Mouse (Mus musculus) liver, embryonic 12.5 days (tissue): ENCODE measurements at regions not wholly inside any gene's neighbourhood (a gene's known extent, or its start where the extent isn't known, plus 50 kb on each side); places are given as distances from the start of the nearest gene placed in this dataset.
A peak's percentile ranks its signal among the peaks of the same experiment; 100 is the strongest.

Experiments
- ATAC-seq: fragments of 200-750 bp; cut with Nextera tagmentation; 2 replicates; pipeline ENCODE4 v1.8.0; 2017; ENCODE audit warnings: moderate number of reproducible peaks, mild to moderate bottlenecking, moderate library complexity
- H3K27ac ChIP-seq: fragments of 300-500 bp; sonication (generic); 2 replicates; pipeline ENCODE4 v1.5.1; 2016; ENCODE audit warnings: mild to moderate bottlenecking
- H3K27me3 ChIP-seq: fragments of 300-500 bp; sonication (generic); replicated peaks from 2 replicates; pipeline ENCODE4 v1.6.1; 2016; ENCODE audit warnings: mild to moderate bottlenecking, moderate library complexity
- H3K36me3 ChIP-seq: fragments of 300-500 bp; sonication (generic); 2 replicates; pipeline ENCODE4 v1.6.1; 2016; ENCODE audit warnings: mild to moderate bottlenecking, moderate library complexity
- H3K4me1 ChIP-seq: fragments of 300-500 bp; sonication (generic); 2 replicates; pipeline ENCODE4 v1.6.1; 2016
- H3K4me2 ChIP-seq: fragments of 300-500 bp; sonication (generic); 2 replicates; pipeline ENCODE4 v1.6.1; 2016; ENCODE audit warnings: mild to moderate bottlenecking, moderate library complexity
- H3K4me3 ChIP-seq: fragments of 300-500 bp; sonication (generic); 2 replicates; pipeline ENCODE4 v1.5.1; 2016; ENCODE audit warnings: mild to moderate bottlenecking, moderate library complexity
- H3K9ac ChIP-seq: fragments of 300-500 bp; sonication (generic); 2 replicates; pipeline ENCODE4 v1.6.1; 2016; ENCODE audit warnings: mild to moderate bottlenecking, moderate library complexity
- H3K9me3 ChIP-seq: fragments of 300-500 bp; sonication (generic); replicated peaks from 2 replicates; pipeline ENCODE4 v1.6.1; 2016; ENCODE audit warnings: mild to moderate bottlenecking, moderate library complexity
- WGBS: fragments of 180-500 bp; shearing (Covaris S2); methylation state at CpG from one replicate; pipeline ENCODE4 v1.1.7; 2016; ENCODE audit not compliant: insufficient replicate concordance; 5-methylcytosine and 5-hydroxymethylcytosine counted together

GRCm38 (mm10) chr3:17772886-17773285, 175.3 kb upstream of the Cypt12 start:
- H3K36me3 ChIP-seq, result no peaks in the 10 kb centered on the region
- no peaks in the 10 kb centered on the region for H3K27me3 ChIP-seq
- no peak overlapping the region for H3K4me2 ChIP-seq
- no peak overlapping the region for H3K9ac ChIP-seq
- H3K4me1 ChIP-seq, result no peaks in the 10 kb centered on the region
- 86% methylated on average over 1 of the region's 1 CpGs for WGBS
- H3K4me3 ChIP-seq, result no peak overlapping the region
- no peak for ATAC-seq
- no peaks in the 10 kb centered on the region for H3K9me3 ChIP-seq
- no peak overlapping the region for H3K27ac ChIP-seq

GRCm38 (mm10) chr3:17779152-17779551, 169.1 kb upstream of the Cypt12 start:
- no peak overlapping the region for H3K27ac ChIP-seq
- H3K27me3 ChIP-seq, result peaks cover 5% of the 10 kb centered on the region; the same call in 1 of the 2 replicates
- H3K4me2 ChIP-seq, result no peak overlapping the region
- H3K4me3 ChIP-seq, result no peak overlapping the region
- H3K36me3 ChIP-seq, result no peaks in the 10 kb centered on the region
- H3K9me3 ChIP-seq, result no peaks in the 10 kb centered on the region
- no peak for ATAC-seq
- H3K9ac ChIP-seq, result no peak overlapping the region
- 61% methylated on average over 3 of the region's 3 CpGs for WGBS
- no peaks in the 10 kb centered on the region for H3K4me1 ChIP-seq

DNA sequence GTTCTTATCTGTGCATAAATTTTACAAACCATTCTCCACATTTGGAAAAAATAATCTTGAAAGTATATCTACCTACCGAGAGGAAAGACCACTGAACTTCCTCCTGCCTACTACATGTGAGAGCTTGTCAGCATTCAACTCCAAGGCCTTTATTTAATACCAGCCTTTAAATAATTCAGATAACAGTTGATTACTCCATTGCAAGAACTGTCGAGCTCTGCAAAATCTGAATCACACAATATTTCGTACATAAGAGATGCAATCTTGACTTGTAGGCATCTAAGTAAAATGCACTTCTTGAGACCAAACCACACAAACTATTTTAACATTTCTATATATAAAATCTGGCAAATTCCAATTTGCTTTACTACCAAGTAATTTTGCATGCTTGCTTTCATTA, 164.1 kb upstream of the Cypt12 start:
- 56% methylated on average over 3 of the region's 3 CpGs for WGBS
- ATAC-seq, result no peak
- Histone ChIP-seq H3K4me2 (no peak overlapping the region), H3K27ac (no peak overlapping the region), H3K4me3 (no peak overlapping the region), H3K9me3 (no peaks in the 10 kb centered on the region), H3K27me3 (peaks cover 47% of the 10 kb centered on the region), H3K9ac (no peak overlapping the region), H3K4me1 (peaks cover 11% of the 10 kb centered on the region), H3K36me3 (no peaks in the 10 kb centered on the region)

- ATAC-seq, result no peak
- Histone ChIP-seq H3K4me2 (no peak overlapping the region), H3K36me3 (no peaks in the 10 kb centered on the region), H3K27me3 (peaks cover 52% of the 10 kb centered on the region), H3K27ac (no peak overlapping the region), H3K4me1 (peaks cover 11% of the 10 kb centered on the region), H3K4me3 (no peak overlapping the region), H3K9ac (no peak overlapping the region), H3K9me3 (no peaks in the 10 kb centered on the region)
- 37% methylated on average over 3 of the region's 3 CpGs for WGBS
These were observed 163.6 kb upstream of the Cypt12 start for GRCm38 (mm10) chr3:17784587-17784986.

DNA sequence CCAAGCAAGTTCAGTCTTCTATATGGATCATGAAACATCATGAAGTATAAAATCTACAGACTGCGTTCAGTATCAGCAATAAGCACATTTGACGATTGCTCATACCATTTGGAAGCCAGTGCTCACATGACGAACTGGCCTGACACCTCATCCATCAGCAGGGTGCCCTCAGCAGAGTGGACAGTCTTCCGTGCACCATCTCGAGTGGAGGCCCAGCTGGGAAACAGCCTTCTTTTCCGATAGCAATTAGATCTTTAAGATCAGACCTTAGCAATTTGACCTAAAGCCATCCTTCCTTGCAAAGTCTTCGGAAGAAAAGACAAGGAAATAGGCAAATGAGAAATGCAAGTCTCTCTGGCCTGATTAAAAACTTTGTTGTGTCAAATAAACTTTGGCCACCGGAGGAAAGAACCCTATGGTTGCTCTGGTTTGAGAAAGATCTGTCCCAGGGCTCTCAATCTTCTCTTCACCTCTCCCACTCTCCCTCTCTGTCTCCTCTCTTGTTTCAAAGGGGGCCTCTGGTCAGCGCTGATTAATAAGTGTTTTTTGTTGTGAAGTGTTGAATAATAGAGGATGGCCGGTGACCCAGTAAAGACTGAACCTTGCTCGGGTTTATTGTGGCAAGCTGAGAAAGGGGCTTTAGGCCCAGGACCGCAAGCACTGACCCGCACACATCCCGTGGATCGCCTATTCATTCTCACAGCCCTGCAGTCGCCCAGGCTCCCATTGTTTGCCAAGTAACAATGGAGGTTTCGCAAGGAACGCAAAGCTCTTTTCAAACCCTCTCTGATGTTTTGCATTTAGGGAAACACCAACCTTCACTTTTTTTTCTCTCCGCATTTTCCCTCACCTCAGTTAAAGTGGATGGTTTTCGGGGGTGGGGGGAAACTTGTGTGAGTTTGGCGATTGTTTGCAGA, 162.8 kb upstream of the Cypt12 start:
- H3K4me3 ChIP-seq, result peak overlapping the region; percentile 30

GRCm38 (mm10) chr3:17786023-17786720, 162.0 kb upstream of the Cypt12 start:
- Histone ChIP-seq H3K4me3 (peak overlapping the region; percentile 30), H3K9me3 (no peaks in the 10 kb centered on the region), H3K4me1 (peaks cover 11% of the 10 kb centered on the region), H3K36me3 (no peaks in the 10 kb centered on the region), H3K4me2 (peak overlapping the region; percentile 62), H3K9ac (no peak overlapping the region), H3K27me3 (peaks cover 67% of the 10 kb centered on the region), H3K27ac (no peak overlapping the region)
- WGBS, result 2% methylated on average over 46 of the region's 56 CpGs
- ATAC-seq, result no peak

More for the DNA sequence above, 162.8 kb upstream of the Cypt12 start:
- no peak overlapping the region for H3K9ac ChIP-seq
- ATAC-seq, result no peak
- 9% methylated on average over 21 of the region's 21 CpGs for WGBS
- H3K27ac ChIP-seq, result no peak overlapping the region
- no peaks in the 10 kb centered on the region for H3K9me3 ChIP-seq
- peak overlapping the region; percentile 62 for H3K4me2 ChIP-seq
- peaks cover 59% of the 10 kb centered on the region for H3K27me3 ChIP-seq
- no peaks in the 10 kb centered on the region for H3K36me3 ChIP-seq
- H3K4me1 ChIP-seq, result peaks cover 11% of the 10 kb centered on the region

DNA sequence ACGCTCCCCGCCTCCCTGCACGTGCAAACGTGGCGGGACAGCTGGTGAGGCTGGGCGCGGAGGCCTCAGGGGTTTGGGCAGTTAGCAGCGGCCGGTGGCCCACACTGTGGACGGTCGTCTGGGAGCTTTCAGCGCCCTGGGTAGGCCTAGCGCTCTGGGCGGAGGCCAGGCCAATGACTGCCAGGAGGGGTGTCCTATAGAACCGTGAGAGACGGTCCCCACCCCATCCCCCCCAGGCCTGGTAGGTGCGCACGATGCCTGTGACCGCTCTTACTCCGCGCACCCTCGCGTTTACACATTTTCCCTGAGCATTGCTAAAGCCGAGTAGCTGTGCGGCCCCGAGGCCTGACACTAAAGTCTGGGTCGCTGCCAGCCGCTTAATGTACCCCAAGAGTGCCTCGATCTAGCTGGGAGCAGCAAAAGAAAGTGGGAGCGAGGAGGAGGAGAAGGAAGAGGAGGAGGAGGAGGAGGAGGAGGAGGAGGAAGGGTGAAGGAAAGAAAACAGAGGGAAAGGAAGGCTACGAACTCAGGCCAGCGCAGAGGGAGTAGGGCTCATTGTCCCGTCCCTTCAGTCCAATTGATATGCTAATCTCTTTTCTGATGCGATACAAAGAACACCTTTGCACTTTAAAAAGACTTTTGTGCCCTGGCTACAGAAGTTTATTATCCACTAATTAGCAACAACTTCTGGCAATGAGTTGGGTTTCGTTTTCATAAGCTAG, 161.3 kb upstream of the Cypt12 start:
- ATAC-seq, result no peak
- H3K9me3 ChIP-seq, result no peaks in the 10 kb centered on the region

GRCm38 (mm10) chr3:17787443-17788333, 160.5 kb upstream of the Cypt12 start:
- WGBS, result 13% methylated on average over 18 of the region's 18 CpGs

More for the DNA sequence above, 161.3 kb upstream of the Cypt12 start:
- Histone ChIP-seq H3K4me2 (peak overlapping the region; percentile 62), H3K4me1 (peaks cover 11% of the 10 kb centered on the region), H3K9ac (no peak overlapping the region), H3K27ac (no peak overlapping the region), H3K27me3 (peaks cover 72% of the 10 kb centered on the region), H3K4me3 (peak overlapping the region; percentile 30), H3K36me3 (no peaks in the 10 kb centered on the region)
- WGBS, result 4% methylated on average over 35 of the region's 35 CpGs

DNA sequence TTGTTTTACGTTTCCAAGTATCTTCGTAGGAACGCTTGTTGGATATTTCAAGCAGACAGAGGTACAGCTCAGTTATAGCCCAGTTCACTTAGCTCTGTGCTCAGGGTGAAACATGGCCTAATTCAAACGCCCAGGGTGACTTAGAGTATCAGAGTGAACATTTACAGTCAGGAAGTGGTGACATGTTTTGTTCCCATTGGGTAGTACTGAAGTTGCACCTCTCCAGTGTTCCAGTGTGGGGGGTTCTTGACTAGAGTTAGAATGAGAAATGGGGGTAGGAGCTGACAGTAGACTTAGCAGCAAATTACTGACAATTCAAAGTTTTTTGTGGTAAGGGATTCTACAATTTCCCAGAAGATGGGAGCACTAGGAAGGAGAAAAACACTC, 159.9 kb upstream of the Cypt12 start:
- H3K9me3 ChIP-seq, result no peaks in the 10 kb centered on the region
- no peak overlapping the region for H3K4me2 ChIP-seq
- no peak overlapping the region for H3K9ac ChIP-seq
- H3K36me3 ChIP-seq, result no peaks in the 10 kb centered on the region
- peaks cover 11% of the 10 kb centered on the region for H3K4me1 ChIP-seq
- WGBS, result 31% methylated on average over 4 of the region's 4 CpGs
- ATAC-seq, result no peak
- H3K27me3 ChIP-seq, result peaks cover 81% of the 10 kb centered on the region
- H3K4me3 ChIP-seq, result no peak overlapping the region
- H3K27ac ChIP-seq, result no peak overlapping the region

More at GRCm38 (mm10) chr3:17787443-17788333, 160.5 kb upstream of the Cypt12 start:
- H3K27me3 ChIP-seq, result peaks cover 76% of the 10 kb centered on the region
- no peak overlapping the region for H3K9ac ChIP-seq
- H3K36me3 ChIP-seq, result no peaks in the 10 kb centered on the region
- no peaks in the 10 kb centered on the region for H3K9me3 ChIP-seq
- H3K4me3 ChIP-seq, result no peak overlapping the region
- H3K27ac ChIP-seq, result no peak overlapping the region
- peaks cover 11% of the 10 kb centered on the region for H3K4me1 ChIP-seq
- H3K4me2 ChIP-seq, result no peak overlapping the region
- no peak for ATAC-seq

- no peak for ATAC-seq
- 23% methylated on average over 3 of the region's 3 CpGs for WGBS
These were observed 159.4 kb upstream of the Cypt12 start for GRCm38 (mm10) chr3:17788778-17789299.

More at GRCm38 (mm10) chr3:17788778-17789299, 159.4 kb upstream of the Cypt12 start:
- H3K27me3 ChIP-seq, result peaks cover 83% of the 10 kb centered on the region
- H3K9ac ChIP-seq, result no peak overlapping the region
- H3K4me3 ChIP-seq, result no peak overlapping the region
- H3K4me2 ChIP-seq, result no peak overlapping the region
- no peaks in the 10 kb centered on the region for H3K9me3 ChIP-seq
- H3K4me1 ChIP-seq, result peaks cover 11% of the 10 kb centered on the region
- no peaks in the 10 kb centered on the region for H3K36me3 ChIP-seq
- no peak overlapping the region for H3K27ac ChIP-seq
